22 mouse cellular contexts compared by ENCODE assay signal in genomic region chr14:121873646-121874045, GRCm38 (mm10). TPM values are rescaled to one million over a fixed set of nuclear protein-coding genes. Genes with fewer than 3 reads are reported as not detected.
DNase-seq lines count a peak whose midpoint lies in the region; ATAC-seq and TF ChIP-seq lines count a peak whose summit lies in the region.
"Had no signal": no experiment of that assay in that cellular context is flagged by ENCODE, and none has a peak within 500 bp of the region (broad histone marks: within the 10 kb centered on the region; RNA-seq: fewer than 3 reads in every experiment).

No protein-coding gene starts in this region.

- no peak for TF ChIP-seq CTCF in stomach, postnatal 0 days (IDR thresholded peaks at IDR 0.05; ENCODE audit: low read depth)

- H3K4me2 ChIP-seq in heart, embryonic 12.5 days: no peak overlapping the region
- no peak overlapping the region for H3K4me2 ChIP-seq in stomach, embryonic 16.5 days (ENCODE audit: low read depth, low read length)
- no peak overlapping the region for H3K4me2 ChIP-seq in stomach, postnatal 0 days (replicated peaks; ENCODE audit: low read depth)
- H3K4me2 ChIP-seq: embryonic facial prominence, embryonic 12.5 days; forebrain, embryonic 13.5 days; forebrain, embryonic 15.5 days had no signal

- no peaks in the 10 kb centered on the region for H3K4me1 ChIP-seq in heart, embryonic 12.5 days (replicated peaks)
- peaks cover 4% of the 10 kb centered on the region; the same call in 1 of the 2 replicates for H3K4me1 ChIP-seq in stomach, embryonic 16.5 days (ENCODE audit: control insufficient read depth, insufficient read depth, low read length)
- no peaks in the 10 kb centered on the region for H3K4me1 ChIP-seq in stomach, postnatal 0 days (replicated peaks; ENCODE audit: control insufficient read depth, insufficient read depth)
- H3K4me1 ChIP-seq: embryonic facial prominence, embryonic 12.5 days had no signal

- no peak overlapping the region for H3K4me3 ChIP-seq in heart, embryonic 12.5 days
- no peak overlapping the region for H3K4me3 ChIP-seq in stomach, embryonic 16.5 days (replicated peaks; ENCODE audit: low read length)
- H3K4me3 ChIP-seq in stomach, postnatal 0 days (ENCODE audit: low read depth, low read length): no peak overlapping the region
- H3K4me3 ChIP-seq: embryonic facial prominence, embryonic 10.5 days; embryonic facial prominence, embryonic 12.5 days; forebrain, embryonic 13.5 days; forebrain, embryonic 15.5 days had no signal

- no peak overlapping the region for H3K27ac ChIP-seq in heart, embryonic 12.5 days (ENCODE audit: poor library complexity, severe bottlenecking)
- peak overlapping the region; percentile 14; the same call in 1 of the 2 replicates for H3K27ac ChIP-seq in stomach, embryonic 16.5 days (ENCODE audit: low read length)
- H3K27ac ChIP-seq in stomach, postnatal 0 days (replicated peaks): no peak overlapping the region; the same call in 1 of the 2 replicates
- H3K27ac ChIP-seq: embryonic facial prominence, embryonic 10.5 days; embryonic facial prominence, embryonic 12.5 days; forebrain, embryonic 13.5 days; forebrain, embryonic 15.5 days had no signal

- H3K27me3 ChIP-seq in heart, embryonic 12.5 days (replicated peaks): no peaks in the 10 kb centered on the region
- H3K27me3 ChIP-seq in stomach, embryonic 16.5 days (ENCODE audit: control insufficient read depth, insufficient read depth, low read length): no peaks in the 10 kb centered on the region
- no peaks in the 10 kb centered on the region for H3K27me3 ChIP-seq in stomach, postnatal 0 days (ENCODE audit: control insufficient read depth, insufficient read depth, low read length)
- H3K27me3 ChIP-seq in splenic B cell, adult 2 months (ENCODE audit: control insufficient read depth, insufficient read depth, low read length, poor library complexity, severe bottlenecking): no peaks in the 10 kb centered on the region
- H3K27me3 ChIP-seq: embryonic facial prominence, embryonic 12.5 days; forebrain, embryonic 13.5 days; forebrain, embryonic 15.5 days; Patski had no signal

- H3K36me3 ChIP-seq in heart, embryonic 12.5 days: no peaks in the 10 kb centered on the region
- no peaks in the 10 kb centered on the region for H3K36me3 ChIP-seq in stomach, embryonic 16.5 days (ENCODE audit: control insufficient read depth, insufficient read depth, low read length)
- H3K36me3 ChIP-seq in stomach, postnatal 0 days (ENCODE audit: control insufficient read depth, insufficient read depth, low read length): no peaks in the 10 kb centered on the region
- H3K36me3 ChIP-seq in splenic B cell, adult 2 months (ENCODE audit: control insufficient read depth, insufficient read depth, low read length, poor library complexity, severe bottlenecking): no peaks in the 10 kb centered on the region
- H3K36me3 ChIP-seq: embryonic facial prominence, embryonic 10.5 days; embryonic facial prominence, embryonic 12.5 days; forebrain, embryonic 15.5 days; G1E had no signal

- DNase-seq in heart, adult 11 months: peak; percentile 64
- DNase-seq in stomach, postnatal 0 days (ENCODE audit: low spot score): no peak
- DNase-seq in splenic B cell, adult 2 months (ENCODE audit: low read depth, low spot score): peak; percentile 28
- DNase-seq: adrenal gland, adult 8-10 months; adrenal gland, postnatal 14 days; adrenal gland, postnatal 36 days; cerebellum, adult 11-12 months; cerebellum, adult 2 months; cerebellum, adult 9-10 months; cerebellum, postnatal 10 days; cerebellum, postnatal 25 days; forebrain, postnatal 0 days had no signal

- H3K9me3 ChIP-seq in heart, embryonic 12.5 days (replicated peaks): no peaks in the 10 kb centered on the region
- H3K9me3 ChIP-seq in stomach, embryonic 16.5 days (replicated peaks; ENCODE audit: control insufficient read depth, low read length): no peaks in the 10 kb centered on the region
- no peaks in the 10 kb centered on the region for H3K9me3 ChIP-seq in stomach, postnatal 0 days (ENCODE audit: control insufficient read depth, low read length)
- H3K9me3 ChIP-seq: embryonic facial prominence, embryonic 10.5 days; embryonic facial prominence, embryonic 12.5 days; forebrain, embryonic 13.5 days; forebrain, embryonic 15.5 days; G1E had no signal

- 60% methylated on average over 4 of the region's 4 CpGs for WGBS in heart, embryonic 12.5 days
- WGBS in stomach, embryonic 16.5 days: 76% methylated on average over 4 of the region's 4 CpGs
- WGBS in stomach, postnatal 0 days: 58% methylated on average over 4 of the region's 4 CpGs

- ATAC-seq in heart, embryonic 12.5 days (ENCODE audit: insufficient number of reproducible peaks, low FRiP score): no peak
- ATAC-seq in stomach, embryonic 16.5 days (ENCODE audit: insufficient read depth, low FRiP score): no peak
- ATAC-seq in stomach, postnatal 0 days (ENCODE audit: low FRiP score, low TSS enrichment): no peak
- no peak for ATAC-seq in megakaryocyte-erythroid progenitor cell, adult 5-6 weeks (replicated peaks; ENCODE audit: low FRiP score, low TSS enrichment, poor library complexity, severe bottlenecking)
- ATAC-seq: activated CD4-positive, CD25-positive, alpha-beta regulatory T cell, adult 4 months; forebrain, embryonic 13.5 days; forebrain, embryonic 15.5 days; forebrain, postnatal 0 days; Patski had no signal

- no peak for TF ChIP-seq EP300 in stomach, postnatal 0 days (optimal IDR thresholded peaks at IDR 0.05)

- no peak overlapping the region for H3K9ac ChIP-seq in heart, embryonic 12.5 days
- H3K9ac ChIP-seq in stomach, embryonic 16.5 days (ENCODE audit: low read length): no peak overlapping the region
- H3K9ac ChIP-seq in stomach, postnatal 0 days (ENCODE audit: low read length): no peak overlapping the region
- H3K9ac ChIP-seq: embryonic facial prominence, embryonic 12.5 days; forebrain, embryonic 13.5 days; forebrain, embryonic 15.5 days; forebrain, postnatal 0 days had no signal

RNA-seq across cellular contexts. Expression of gene Ubac2, which starts 4.8 kb away (rescaled TPM):
- polyA plus RNA-seq in heart, embryonic 12.5 days (2016; fragmentation: Nextera tagmentation; extraction: Ambion mirVana): 56.9 and 63.3 TPM in 2 replicates
- 54.9 and 57.4 TPM in 2 replicates for polyA plus RNA-seq in stomach, embryonic 16.5 days (2015; fragmentation: Nextera tagmentation; extraction: Ambion mirVana)
- polyA plus RNA-seq in stomach, postnatal 0 days (2015; fragmentation: Nextera tagmentation; extraction: Ambion mirVana): 38.5 and 38.6 TPM in 2 replicates
- total RNA-seq in megakaryocyte-erythroid progenitor cell, adult 5-6 weeks (2014; fragmentation: Nextera tagmentation): 14.0 and 14.8 TPM in 2 replicates
- total RNA-seq in megakaryocyte-erythroid progenitor cell, adult 5-6 weeks (2017): 10.2 and 16.6 TPM in 2 replicates

RNA-seq across cellular contexts. Expression of gene Gpr18, which starts 41.9 kb away (rescaled TPM):
- 0.17 and 0.29 TPM in 2 replicates for polyA plus RNA-seq in heart, embryonic 12.5 days (2016; fragmentation: Nextera tagmentation; extraction: Ambion mirVana)
- polyA plus RNA-seq in stomach, embryonic 16.5 days (2015; fragmentation: Nextera tagmentation; extraction: Ambion mirVana): 0.26 and 0.35 TPM in 2 replicates
- polyA plus RNA-seq in stomach, postnatal 0 days (2015; fragmentation: Nextera tagmentation; extraction: Ambion mirVana): 0.06 and 0.08 TPM in 2 replicates
- total RNA-seq in megakaryocyte-erythroid progenitor cell, adult 5-6 weeks (2014; fragmentation: Nextera tagmentation): 0.96 and 1.0 TPM in 2 replicates
- total RNA-seq in megakaryocyte-erythroid progenitor cell, adult 5-6 weeks (2017): 0.70 and 1.6 TPM in 2 replicates
- total RNA-seq: forebrain, postnatal 0 days had no signal
- polyA plus RNA-seq: cerebellum, adult 2 months; forebrain, postnatal 0 days; G1E had no signal
